Mouse (Mus musculus) hindbrain, postnatal 0 days (tissue): ENCODE measurements around the gene Glt6d1. TPM values are rescaled to one million over a fixed set of nuclear protein-coding genes. Genes with fewer than 3 reads are reported as not detected.

Experiments used
- ATAC-seq: fragments of 200-750 bp; cut with Nextera tagmentation; 2 replicates; pipeline ENCODE4 v1.8.0; 2017; ENCODE audit warnings: mild to moderate bottlenecking, moderate TSS enrichment, moderate library complexity
- DNase-seq: peaks from one replicate; pipeline ENCODE4 v3.0.0-alpha.2; 2015; ENCODE audit warnings: low spot score
- H3K27ac ChIP-seq: fragments of 300-500 bp; sonication (generic); 2 replicates; pipeline ENCODE4 v1.5.1; 2014; ENCODE audit warnings: mild to moderate bottlenecking
- H3K27me3 ChIP-seq: fragments of 300-500 bp; sonication (generic); 2 replicates; pipeline ENCODE4 v1.6.1; 2014; ENCODE audit warnings: low read length, mixed read lengths; ENCODE audit not compliant: insufficient read depth
- H3K36me3 ChIP-seq: fragments of 300-500 bp; sonication (generic); 2 replicates; pipeline ENCODE4 v1.6.1; 2014; ENCODE audit warnings: low read length, mixed read lengths; ENCODE audit not compliant: insufficient read depth
- H3K4me1 ChIP-seq: fragments of 300-500 bp; sonication (generic); 2 replicates; pipeline ENCODE4 v1.6.1; 2014; ENCODE audit warnings: antibody characterized with exemption, low read length, mixed read lengths; ENCODE audit not compliant: insufficient read depth
- H3K4me2 ChIP-seq: fragments of 300-500 bp; sonication (generic); 2 replicates; pipeline ENCODE4 v1.6.1; 2014; ENCODE audit warnings: low read depth, mild to moderate bottlenecking, low read length, moderate library complexity, mixed read lengths
- H3K4me3 ChIP-seq: fragments of 300-500 bp; sonication (generic); 2 replicates; pipeline ENCODE4 v1.5.1; 2014; ENCODE audit warnings: low read length
- H3K9ac ChIP-seq: fragments of 300-500 bp; sonication (generic); replicated peaks from 2 replicates; pipeline ENCODE4 v1.6.1; 2014; ENCODE audit warnings: mild to moderate bottlenecking, low read length, moderate library complexity, mixed read lengths
- H3K9me3 ChIP-seq: fragments of 300-500 bp; sonication (generic); 2 replicates; pipeline ENCODE4 v1.6.1; 2016; ENCODE audit warnings: low read length, mixed read lengths
- CTCF ChIP-seq: IDR thresholded peaks from 2 replicates; pipeline ENCODE4 v1.5.1; 2016; ENCODE audit warnings: antibody characterized with exemption, control low read depth, low read depth
- WGBS: fragments of 180-500 bp; shearing (Covaris S2); extraction: QIAGEN DNeasy Blood & Tissue Kit; methylation state at CpG from one replicate; pipeline ENCODE4 v1.1.7; 2014; 5-methylcytosine and 5-hydroxymethylcytosine counted together
- polyA plus RNA-seq: library from polyadenylated mRNA; unstranded; fragments of >200 nt; fragmentation: Nextera tagmentation; extraction: Ambion mirVana; gene quantifications from 2 replicates; pipeline ENCODE4 v1.2.1, GENCODE M21; 2015
- total RNA-seq: library from RNA; depleted of rRNA; stranded (reverse); fragments of >200 nt; gene quantifications from 2 replicates; pipeline ENCODE4 v1.2.3, GENCODE M21; 2014

Gene Glt6d1
- total and polyA plus RNA-seq, 2 experiments from 2014 or later, result not detected

GRCm38 (mm10) chr2:25859891-25860290 is 44.2 kb upstream of the Glt6d1 start:
- Histone ChIP-seq H3K36me3 (no peaks in the 10 kb centered on the region), H3K27me3 (no peaks in the 10 kb centered on the region), H3K4me2 (no peak overlapping the region), H3K4me3 (no peak overlapping the region), H3K9me3 (no peaks in the 10 kb centered on the region), H3K27ac (no peak overlapping the region), H3K4me1 (peaks cover 14% of the 10 kb centered on the region), H3K9ac (no peak overlapping the region)
- no peak for ATAC-seq
- no peak for DNase-seq
- TF ChIP-seq CTCF, result no peak
- 80% methylated on average over 3 of the region's 3 CpGs for WGBS

- no peak for DNase-seq
- no peak for TF ChIP-seq CTCF
- 78% methylated on average over 5 of the region's 5 CpGs for WGBS
- Histone ChIP-seq H3K9me3 (no peaks in the 10 kb centered on the region), H3K4me3 (no peak overlapping the region), H3K9ac (no peak overlapping the region), H3K4me1 (no peaks in the 10 kb centered on the region), H3K4me2 (no peak overlapping the region), H3K36me3 (no peaks in the 10 kb centered on the region), H3K27ac (no peak overlapping the region), H3K27me3 (no peaks in the 10 kb centered on the region)
- ATAC-seq, result no peak
Measured at GRCm38 (mm10) chr2:25853998-25854397, 38.4 kb upstream of the Glt6d1 start.

- peak; percentile 82 for DNase-seq
- WGBS, result 45% methylated on average over 3 of the region's 3 CpGs
- Histone ChIP-seq H3K27ac (peak overlapping the region; percentile 61; the same call in 1 of the 2 replicates), H3K9me3 (no peaks in the 10 kb centered on the region), H3K4me3 (no peak overlapping the region), H3K4me2 (no peak overlapping the region), H3K36me3 (no peaks in the 10 kb centered on the region), H3K9ac (no peak overlapping the region), H3K4me1 (no peaks in the 10 kb centered on the region), H3K27me3 (no peaks in the 10 kb centered on the region)
- peak; percentile 92 for ATAC-seq
- no peak for TF ChIP-seq CTCF
Measured at GRCm38 (mm10) chr2:25852626-25853025, 37.0 kb upstream of the Glt6d1 start.

- TF ChIP-seq CTCF, result peak; percentile 74
- DNase-seq (peak; percentile 47), ATAC-seq (no peak)
- 13% methylated on average over 4 of the region's 4 CpGs for WGBS
- H3K4me1 ChIP-seq, result no peaks in the 10 kb centered on the region
- no peak overlapping the region for H3K4me2 ChIP-seq
- no peaks in the 10 kb centered on the region for H3K9me3 ChIP-seq
- no peak overlapping the region for H3K9ac ChIP-seq
- no peak overlapping the region for H3K4me3 ChIP-seq
- no peaks in the 10 kb centered on the region for H3K36me3 ChIP-seq
- H3K27ac ChIP-seq, result no peak overlapping the region
- H3K27me3 ChIP-seq, result no peaks in the 10 kb centered on the region
Measured at GRCm38 (mm10) chr2:25850330-25850729, 34.7 kb upstream of the Glt6d1 start.

GRCm38 (mm10) chr2:25847226-25847625 is 31.6 kb upstream of the Glt6d1 start, which contains the start of gene Sohlh1:
Gene Sohlh1, minus strand, starts transcription at chr2:25847248.
- H3K36me3 ChIP-seq, result no peaks in the 10 kb centered on the region
- TF ChIP-seq CTCF, result no peak
- DNase-seq, result no peak
- no peaks in the 10 kb centered on the region for H3K9me3 ChIP-seq
- H3K4me3 ChIP-seq, result no peak within 1 kb of the TSS
- H3K4me1 ChIP-seq, result no peaks in the 10 kb centered on the region
- no peaks in the 10 kb centered on the region for H3K27me3 ChIP-seq
- no peak within 1 kb of the TSS for H3K9ac ChIP-seq
- 81% methylated on average over 16 of the region's 16 CpGs for WGBS
- H3K4me2 ChIP-seq, result no peak within 1 kb of the TSS
- no peak within 1 kb of the TSS for H3K27ac ChIP-seq
- ATAC-seq, result no peak

GRCm38 (mm10) chr2:25846516-25846915 is 30.9 kb upstream of the Glt6d1 start:
- H3K4me3 ChIP-seq, result no peak overlapping the region
- no peak for TF ChIP-seq CTCF
- ATAC-seq (no peak), DNase-seq (no peak)
- H3K4me2 ChIP-seq, result no peak overlapping the region
- H3K9ac ChIP-seq, result no peak overlapping the region
- 78% methylated on average over 8 of the region's 8 CpGs for WGBS
- H3K27me3 ChIP-seq, result no peaks in the 10 kb centered on the region
- H3K36me3 ChIP-seq, result no peaks in the 10 kb centered on the region
- no peaks in the 10 kb centered on the region for H3K4me1 ChIP-seq
- H3K27ac ChIP-seq, result no peak overlapping the region
- H3K9me3 ChIP-seq, result no peaks in the 10 kb centered on the region

GRCm38 (mm10) chr2:25844097-25844496 is 28.4 kb upstream of the Glt6d1 start:
- Histone ChIP-seq H3K27me3 (no peaks in the 10 kb centered on the region), H3K27ac (no peak overlapping the region), H3K36me3 (no peaks in the 10 kb centered on the region), H3K9ac (no peak overlapping the region), H3K4me1 (no peaks in the 10 kb centered on the region), H3K9me3 (no peaks in the 10 kb centered on the region), H3K4me3 (no peak overlapping the region), H3K4me2 (no peak overlapping the region)
- TF ChIP-seq CTCF, result no peak
- no peak for DNase-seq
- ATAC-seq, result no peak
- WGBS, result 86% methylated on average over 3 of the region's 3 CpGs
